Mouse (Mus musculus) kidney, adult 18-20 months (tissue): Measurements from ENCODE around the gene Galk2.

Source experiments
- DNase-seq: peaks from one replicate; pipeline ENCODE4 v3.0.0; 2021

Galk2 gene

GRCm38 (mm10) chr2:125901426-125901825 lies 42.5 kb downstream of the Galk2 start:
- no peak for DNase-seq

GRCm38 (mm10) chr2:125906407-125907066 lies 47.6 kb downstream of the Galk2 start:
- DNase-seq = no peak

- no peak for DNase-seq
These were observed 48.8 kb downstream of the Galk2 start for GRCm38 (mm10) chr2:125907580-125908255.

DNA sequence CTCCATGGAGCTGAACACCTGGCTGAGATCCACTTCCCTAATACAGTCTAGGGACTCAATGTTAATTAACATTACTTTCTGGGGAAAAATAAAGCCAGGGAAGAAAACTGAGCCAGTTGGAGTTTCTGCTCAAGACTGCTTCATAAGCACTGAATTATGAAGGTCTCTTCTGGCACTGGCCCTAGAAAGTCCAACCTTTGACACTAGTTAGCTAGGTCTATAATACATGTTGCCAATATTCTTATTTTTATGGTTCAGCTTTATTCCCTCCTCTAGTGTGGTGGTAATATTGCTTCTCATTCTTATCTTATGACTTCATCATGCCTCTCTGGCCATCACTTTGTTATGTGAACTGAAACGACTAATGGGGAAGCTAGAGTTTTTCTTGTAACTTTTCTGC lies 55.3 kb downstream of the Galk2 start:
- no peak for DNase-seq

- no peak for DNase-seq
These were observed 55.8 kb downstream of the Galk2 start for GRCm38 (mm10) chr2:125914713-125915112.

GRCm38 (mm10) chr2:125916652-125917296 lies 57.9 kb downstream of the Galk2 start:
- DNase-seq = no peak

DNA sequence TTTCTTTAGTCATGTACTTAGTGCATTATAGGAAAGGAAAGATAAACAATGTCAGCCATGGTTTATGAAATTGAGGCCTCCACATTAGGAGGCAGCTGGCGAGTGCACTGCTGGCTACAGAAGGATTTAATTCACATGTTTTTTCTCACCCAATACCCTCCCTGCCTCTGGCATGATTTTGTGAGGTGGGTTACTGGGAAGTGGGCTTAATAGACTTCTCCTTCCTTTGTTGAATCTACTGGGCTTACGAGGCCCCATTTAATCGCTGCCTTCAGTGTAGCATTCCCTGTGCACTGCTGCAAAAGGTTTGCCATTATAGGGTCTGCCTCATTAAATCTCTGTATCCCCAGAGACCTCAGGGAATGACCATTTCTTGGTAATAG lies 58.4 kb downstream of the Galk2 start:
- no peak for DNase-seq

- no peak for DNase-seq
These were observed 62.4 kb downstream of the Galk2 start for GRCm38 (mm10) chr2:125921273-125921672.

GRCm38 (mm10) chr2:125922149-125922548 lies 63.2 kb downstream of the Galk2 start:
- DNase-seq = no peak

DNA sequence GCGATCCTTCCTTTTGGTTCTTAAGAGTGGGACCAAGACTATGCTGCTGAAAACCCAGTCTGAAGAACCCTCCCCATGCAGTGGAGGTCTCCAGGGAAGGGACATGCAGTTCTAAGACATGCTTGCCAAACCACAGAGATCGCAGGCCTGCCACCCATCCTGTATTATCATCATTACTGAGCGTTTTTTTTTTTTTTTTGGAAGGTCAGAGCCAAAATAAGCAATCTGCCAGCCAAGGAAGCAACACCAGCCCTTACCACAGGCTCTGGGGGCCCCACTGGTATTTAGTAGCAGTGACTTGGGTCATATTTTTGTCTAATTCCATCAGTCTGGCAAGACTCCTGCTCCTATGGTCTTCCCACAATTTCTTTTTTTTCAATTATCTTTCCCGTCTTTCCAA lies 64.0 kb downstream of the Galk2 start:
- no peak for DNase-seq

DNA sequence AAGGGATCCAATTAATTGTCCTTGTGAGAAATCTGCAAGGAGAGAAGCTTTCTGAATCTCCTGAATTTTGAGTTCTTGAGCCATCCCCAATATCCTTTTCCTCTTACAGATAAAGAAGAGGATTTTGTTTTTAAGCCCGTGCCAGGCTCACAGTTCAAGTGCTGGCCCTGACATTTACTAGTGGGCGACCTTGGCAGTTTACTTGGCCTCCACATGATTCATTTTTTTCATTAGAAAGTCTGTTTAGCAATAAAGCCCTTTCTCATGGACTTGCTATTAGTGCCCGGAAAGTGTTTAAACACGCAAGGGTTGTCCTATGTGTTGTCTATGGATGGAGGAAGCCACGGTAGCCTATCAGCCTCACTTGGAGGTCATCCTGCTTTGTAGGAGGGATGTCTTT lies 64.4 kb downstream of the Galk2 start:
- DNase-seq = no peak

DNA sequence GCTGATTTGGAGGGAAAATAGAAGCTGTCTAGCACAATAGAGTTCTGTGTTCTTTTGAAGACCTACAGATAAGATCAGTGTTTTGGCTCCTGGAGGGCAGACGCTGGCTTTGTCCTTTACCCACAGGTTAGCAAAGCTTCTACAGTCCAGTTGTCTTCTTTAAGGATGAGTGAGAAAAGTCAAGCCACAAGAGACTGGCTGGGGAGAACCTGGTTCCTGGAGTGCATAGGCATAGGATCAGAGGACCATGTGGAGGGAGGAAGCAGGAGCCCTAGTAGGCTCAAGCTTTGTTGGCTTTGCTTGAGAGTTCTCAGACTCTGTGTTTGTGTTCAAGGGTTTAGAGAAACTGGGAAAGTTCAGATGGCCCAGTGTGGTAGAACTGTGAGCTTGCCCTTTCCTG lies 65.6 kb downstream of the Galk2 start:
- no peak for DNase-seq

GRCm38 (mm10) chr2:125925081-125925480 lies 66.2 kb downstream of the Galk2 start:
- no peak for DNase-seq

- DNase-seq = no peak
These were observed 70.5 kb downstream of the Galk2 start for GRCm38 (mm10) chr2:125929396-125929795.

DNA sequence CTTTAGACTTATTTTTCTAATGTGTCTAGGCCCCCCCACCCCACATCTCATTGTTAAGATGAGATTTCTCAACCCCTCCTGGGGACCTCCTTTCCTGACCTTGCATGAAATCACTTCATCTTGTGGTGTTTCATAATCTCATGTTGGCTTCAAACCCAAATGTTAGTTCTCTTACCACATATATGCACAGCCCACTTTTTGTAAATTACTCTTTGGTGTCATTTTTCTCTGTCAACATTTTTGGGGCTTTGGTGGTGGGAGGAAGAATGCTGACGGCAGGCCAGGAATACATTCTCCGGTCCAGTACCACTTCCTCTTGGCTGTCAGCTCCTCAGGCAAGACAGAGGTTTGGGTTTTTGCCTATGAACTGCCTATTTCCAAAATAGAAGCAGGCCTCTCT lies 71.0 kb downstream of the Galk2 start:
- no peak for DNase-seq

DNA sequence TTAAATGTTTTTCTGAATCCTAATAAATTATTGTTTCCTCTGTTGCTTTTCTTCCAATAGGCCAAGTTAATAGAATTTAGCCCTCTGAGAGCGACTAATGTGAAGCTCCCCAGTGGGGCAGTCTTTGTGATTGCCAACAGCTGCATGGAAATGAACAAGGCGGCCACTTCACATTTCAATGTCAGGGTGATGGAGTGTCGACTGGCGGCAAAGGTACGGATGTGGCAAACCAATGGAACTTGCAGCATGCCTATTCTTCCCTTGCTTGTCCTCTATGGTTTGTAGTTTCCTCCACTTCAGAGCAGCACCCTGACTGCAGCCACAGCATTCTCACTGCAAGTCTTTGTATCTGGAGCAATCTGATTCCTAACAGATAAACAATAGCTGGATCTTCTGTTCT lies 72.3 kb downstream of the Galk2 start:
- no peak for DNase-seq

DNA sequence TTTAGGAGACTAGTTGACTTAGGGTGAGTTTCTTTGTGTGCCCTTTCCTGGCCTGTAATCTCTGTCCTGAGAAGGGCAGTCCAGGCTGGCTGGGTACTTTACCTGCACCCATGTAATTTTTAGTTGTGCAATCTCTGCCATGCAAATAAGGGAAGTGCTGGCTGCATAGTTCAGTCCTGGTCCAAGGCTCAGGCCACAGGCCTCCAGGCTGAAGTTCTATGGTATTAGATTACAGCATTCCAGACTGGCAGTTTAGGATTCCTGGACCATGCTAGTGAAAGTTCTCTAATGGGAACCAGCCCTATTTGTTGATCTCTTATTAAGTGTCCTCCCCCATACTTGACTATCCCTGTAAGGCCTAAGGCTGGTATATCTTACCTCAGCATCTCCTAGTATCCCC lies 73.8 kb downstream of the Galk2 start:
- no peak for DNase-seq

DNA sequence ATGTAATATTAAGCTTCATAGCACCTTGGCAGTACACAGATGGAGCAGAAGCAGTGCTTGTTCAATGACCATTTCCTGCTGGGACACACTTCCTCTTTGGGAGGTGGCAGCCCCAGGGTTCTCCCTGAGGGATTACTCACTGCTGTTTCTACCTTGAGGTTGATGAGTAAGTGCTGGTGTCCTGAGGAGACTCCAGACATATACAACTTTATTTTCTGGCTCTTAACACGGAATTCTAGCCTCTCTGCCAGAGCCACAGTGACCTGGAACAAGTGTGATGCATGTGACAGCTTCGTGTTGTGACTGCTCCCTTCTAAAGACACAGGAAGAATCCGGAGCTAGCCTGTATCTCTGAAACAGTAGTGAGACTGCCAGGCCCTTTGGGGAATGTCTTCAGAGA lies 75.1 kb downstream of the Galk2 start:
- DNase-seq = no peak

DNA sequence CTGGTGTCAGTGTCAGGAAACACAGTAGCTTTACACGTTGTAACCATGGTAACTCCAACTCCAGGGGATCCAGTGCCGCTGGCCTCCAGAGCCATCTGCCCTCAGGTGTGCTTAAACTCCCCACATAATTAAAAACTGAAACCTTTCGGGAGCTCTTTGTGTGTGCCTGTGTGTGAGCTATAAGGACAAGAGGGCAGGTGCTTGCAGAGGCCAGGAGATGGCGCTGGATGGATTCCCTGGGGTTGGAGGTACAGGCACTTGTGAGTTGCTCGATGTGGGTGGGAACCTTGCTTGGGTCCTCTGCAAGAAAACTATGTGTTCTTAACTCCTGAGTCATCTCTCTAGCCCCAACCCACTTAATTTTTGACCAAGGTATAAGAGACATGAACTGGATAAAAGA lies 77.5 kb downstream of the Galk2 start:
- no peak for DNase-seq

- no peak for DNase-seq
These were observed 80.2 kb downstream of the Galk2 start for GRCm38 (mm10) chr2:125938993-125939642.

DNA sequence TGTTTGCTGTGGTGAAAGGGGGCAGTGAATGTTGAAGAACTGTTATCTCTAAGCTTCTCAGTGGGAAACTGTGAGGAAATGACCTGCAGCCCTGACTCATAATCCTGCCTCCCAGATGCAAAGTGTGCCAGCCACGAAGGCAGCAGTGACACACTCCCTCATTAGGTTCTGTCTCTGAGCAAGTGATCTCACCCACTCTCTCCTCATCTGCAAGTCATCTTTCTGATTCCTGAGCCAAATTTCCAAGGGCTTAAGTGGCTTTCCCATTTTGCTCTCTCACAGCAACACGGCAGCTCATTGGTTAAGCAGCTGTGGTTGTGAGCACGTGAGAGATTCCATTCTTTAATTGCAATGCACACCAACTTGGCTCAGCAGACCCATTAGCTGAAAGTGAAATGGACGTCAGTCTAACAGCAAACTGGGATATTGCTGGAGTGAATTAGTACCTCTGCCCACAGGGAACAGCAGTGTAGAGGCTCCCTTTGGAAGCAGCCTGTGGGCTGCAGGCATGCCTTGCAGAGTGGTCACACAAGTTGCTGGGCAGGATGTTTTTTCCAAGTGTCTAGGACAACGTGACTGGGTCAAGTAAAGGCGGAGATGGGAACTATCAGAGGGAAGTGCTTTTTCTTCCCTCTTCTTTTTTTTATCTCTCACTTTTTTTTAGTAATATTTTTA lies 82.3 kb downstream of the Galk2 start:
- no peak for DNase-seq

DNA sequence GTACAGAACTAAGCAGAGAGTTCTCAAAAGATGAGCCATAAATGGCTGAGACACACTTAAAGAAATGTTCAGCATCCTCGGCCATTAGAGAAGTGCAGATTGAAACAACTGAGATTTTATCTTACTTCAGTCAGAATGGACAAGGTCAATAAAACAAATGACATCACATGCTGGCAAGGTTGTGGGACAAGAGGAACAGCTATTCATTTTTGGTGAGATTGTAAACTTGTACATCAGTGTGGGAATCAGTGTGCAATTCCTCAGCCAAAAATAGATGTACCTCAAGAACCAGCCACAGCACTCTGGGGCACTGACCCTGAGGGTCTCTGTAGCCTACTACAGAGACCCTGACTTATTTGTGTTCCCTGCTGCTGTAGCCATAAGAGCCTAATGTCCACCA lies 84.4 kb downstream of the Galk2 start:
- no peak for DNase-seq

DNA sequence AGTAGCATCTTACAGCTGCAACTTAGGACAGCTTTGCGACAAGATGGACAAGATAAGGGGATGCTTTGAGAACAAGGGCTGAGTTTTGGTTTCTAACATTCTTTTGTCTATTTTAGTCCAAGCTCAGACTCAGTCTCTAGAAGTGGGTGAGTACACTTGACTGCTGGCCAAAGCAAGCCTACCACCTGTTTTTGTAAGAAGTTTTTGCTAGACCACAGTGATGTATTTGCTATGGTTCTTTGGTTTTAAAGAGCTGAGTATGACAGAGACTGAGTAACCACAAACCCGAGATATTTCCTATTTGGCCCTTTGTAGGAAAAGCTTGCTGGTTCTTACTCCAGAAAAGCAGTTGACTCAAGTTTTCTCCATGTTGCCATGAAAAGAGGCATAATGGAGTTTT lies 89.3 kb downstream of the Galk2 start:
- DNase-seq = no peak
